Mouse (Mus musculus) kidney, postnatal 14 days (tissue): ENCODE results near the gene Nmrk1.
A peak's percentile ranks its signal among the peaks of the same experiment; 100 is the strongest.

Source experiments
- DNase-seq: peaks from one replicate; pipeline ENCODE4 v3.0.0; 2022; ENCODE audit warnings: mixed read lengths

The Nmrk1 gene

DNA sequence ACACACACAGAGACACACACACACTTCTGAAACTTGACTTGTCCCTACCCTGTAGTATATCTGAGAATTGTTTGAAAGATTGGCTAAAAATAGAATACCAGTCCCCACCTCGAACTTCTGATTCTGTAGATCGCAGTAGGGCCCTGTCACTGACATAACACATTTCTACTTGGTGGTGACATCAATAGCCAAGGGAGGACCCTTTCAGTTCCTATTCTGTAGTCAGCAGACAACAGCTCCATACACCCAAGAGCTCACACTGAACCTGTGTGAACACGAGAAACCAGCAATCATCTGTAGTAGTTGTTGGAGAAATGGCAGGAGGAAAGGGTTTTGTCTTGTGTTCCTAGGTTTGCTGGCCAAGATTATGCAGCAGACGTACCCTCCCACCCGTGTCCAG, 23.2 kb downstream of the Nmrk1 start:
- DNase-seq: no peak

DNA sequence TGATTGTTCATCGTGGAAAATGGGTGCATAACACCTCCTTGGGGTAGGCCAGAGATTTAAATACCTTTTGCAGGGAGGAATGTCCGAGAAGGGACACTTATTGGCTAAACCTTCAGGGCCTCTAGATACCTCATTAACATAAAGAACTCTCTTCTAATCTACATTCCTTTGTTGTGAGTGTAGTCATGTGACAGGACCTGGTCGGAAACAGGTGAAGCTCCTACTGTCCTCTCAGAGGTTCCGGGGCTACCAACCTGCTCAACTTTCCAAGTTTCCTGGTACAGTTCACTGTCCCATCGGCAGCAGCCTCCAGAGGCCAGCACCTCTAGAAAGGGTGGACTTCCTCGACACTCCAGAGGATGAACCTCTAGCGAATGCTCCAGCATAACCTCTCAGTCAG, 24.2 kb downstream of the Nmrk1 start:
- no peak for DNase-seq

DNA sequence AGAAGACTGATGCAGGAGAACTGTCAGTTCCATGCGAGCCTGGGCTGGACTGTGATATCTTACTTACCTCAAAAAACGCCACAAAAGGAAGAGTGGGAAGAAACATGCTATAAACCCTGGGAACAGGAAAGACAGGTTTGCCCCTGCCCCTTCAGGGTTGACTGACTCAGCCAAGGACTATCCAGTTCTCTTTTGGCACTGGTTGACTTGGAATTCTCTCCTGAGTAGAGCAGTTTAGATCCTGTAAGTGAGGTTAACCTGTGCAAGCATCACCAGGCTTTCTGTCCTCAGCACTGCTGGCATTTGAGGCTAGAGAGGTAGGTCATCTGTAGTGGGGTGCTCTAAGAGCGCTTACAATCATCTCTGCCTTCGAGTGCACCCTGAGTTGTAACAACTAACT, 26.7 kb downstream of the Nmrk1 start:
- peak; percentile 17 for DNase-seq

DNA sequence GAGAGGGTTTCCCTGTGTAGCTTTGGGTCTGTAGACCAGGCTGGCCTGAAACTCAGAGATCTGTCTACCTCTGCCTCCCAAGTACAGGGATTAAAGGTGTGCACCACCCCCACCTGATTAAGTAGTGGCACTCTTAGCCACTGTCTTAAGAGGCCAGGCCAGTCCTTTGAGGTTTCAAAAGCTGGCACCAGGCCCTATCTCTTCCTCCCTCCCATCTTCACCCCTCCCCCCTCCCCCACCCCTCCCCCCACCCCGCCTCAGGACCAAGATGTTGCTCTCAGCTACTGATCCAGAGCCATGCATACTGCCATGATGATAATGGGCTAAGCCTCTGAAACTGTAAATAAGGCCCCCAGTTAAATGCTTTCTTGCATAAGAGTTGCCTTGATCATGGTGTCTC, 27.6 kb downstream of the Nmrk1 start:
- DNase-seq: no peak

DNA sequence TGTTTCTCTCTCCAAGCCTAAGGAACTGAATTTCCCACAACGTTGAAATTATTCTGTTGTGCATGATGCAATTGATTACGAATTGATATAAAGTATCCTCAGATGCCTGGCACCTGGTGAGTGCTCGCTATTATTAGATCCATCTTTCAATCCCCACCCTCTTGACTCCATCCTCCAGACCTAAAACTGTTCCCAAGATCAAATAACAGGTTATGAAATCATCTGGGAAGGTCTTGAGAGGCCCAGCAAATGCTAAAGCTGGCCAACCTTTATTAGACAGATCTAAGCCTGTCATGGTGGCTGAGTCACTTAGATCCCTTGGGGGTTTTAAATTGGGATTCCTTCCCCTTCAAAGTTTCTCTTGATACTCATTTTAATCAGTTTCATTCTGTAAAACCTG, 28.7 kb downstream of the Nmrk1 start:
- DNase-seq: no peak

DNA sequence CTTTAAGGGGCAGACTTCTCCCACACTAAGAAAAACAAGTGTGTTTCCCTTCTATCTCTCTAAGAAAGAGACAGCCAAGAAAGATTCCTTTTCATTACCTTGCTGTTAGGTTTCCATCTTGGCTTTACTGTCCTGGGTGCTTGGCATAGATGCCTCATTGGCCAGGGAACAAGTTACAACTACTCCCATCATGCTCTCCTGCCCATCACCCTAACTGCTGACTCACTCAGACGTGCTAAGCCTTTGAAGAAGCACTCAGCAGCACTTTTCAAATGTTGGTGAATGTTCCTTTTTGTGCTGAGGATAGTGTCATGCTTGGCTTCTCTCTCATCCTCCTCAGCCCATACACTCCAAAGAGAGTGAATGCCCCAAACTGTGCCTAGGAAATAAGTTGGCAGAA, 29.9 kb downstream of the Nmrk1 start:
- no peak for DNase-seq

DNA sequence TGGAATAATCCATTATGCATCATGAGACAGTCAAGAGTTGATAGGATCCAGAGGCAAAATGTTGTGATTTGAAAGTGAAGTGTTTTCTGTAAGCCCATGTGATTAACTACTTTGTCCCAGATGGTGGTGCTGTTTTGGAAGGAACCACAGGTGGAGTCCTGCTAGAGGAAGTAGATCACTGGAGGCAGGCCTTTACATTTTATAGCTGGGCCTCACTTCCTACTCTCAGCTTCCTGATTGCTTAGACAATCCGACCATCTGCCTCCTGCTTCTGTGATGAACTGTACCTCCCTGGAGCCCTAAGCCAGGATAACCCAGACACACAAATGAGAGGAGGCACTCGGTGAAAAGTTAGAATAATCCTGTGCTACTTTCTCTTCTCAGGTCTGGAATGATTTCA, 32.2 kb downstream of the Nmrk1 start:
- no peak for DNase-seq

DNA sequence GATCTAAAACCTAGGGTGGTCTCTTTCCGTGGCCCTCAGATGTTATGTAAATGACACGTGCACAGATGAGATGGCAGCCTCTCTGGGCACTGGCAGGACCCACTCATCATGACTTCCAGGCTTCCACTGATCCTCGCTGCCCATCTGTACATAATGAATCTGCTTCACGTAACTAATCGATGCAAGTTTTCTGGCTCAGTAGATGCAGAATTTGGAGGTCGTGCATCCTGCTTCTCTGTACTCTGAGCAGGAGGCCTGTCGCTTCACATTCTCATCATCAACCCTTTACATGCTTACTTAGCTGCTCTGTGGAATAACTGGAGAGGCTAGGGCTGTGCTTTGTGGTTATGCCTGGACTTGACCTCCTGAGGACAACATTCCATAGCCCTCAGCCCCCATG, 35.2 kb downstream of the Nmrk1 start:
- DNase-seq: no peak

DNA sequence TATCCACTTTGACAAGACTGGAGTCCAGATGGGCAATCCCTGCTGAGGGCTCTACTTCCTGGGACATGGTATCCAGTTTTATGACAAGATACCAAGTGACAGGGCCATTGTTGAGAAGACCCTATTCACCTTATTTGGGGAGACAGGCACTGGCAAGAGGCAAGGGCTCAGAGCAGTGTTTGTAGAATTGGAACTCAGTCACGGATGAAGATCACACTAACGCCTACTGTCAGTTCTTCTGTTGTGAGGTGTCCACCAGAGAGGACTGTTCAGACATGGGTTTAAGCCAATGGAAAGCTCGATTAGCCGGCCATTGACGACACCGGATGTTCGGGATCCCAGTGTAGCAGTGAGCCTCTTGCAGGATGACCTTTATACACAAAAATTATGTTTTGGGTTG, 37.8 kb downstream of the Nmrk1 start:
- no peak for DNase-seq

DNA sequence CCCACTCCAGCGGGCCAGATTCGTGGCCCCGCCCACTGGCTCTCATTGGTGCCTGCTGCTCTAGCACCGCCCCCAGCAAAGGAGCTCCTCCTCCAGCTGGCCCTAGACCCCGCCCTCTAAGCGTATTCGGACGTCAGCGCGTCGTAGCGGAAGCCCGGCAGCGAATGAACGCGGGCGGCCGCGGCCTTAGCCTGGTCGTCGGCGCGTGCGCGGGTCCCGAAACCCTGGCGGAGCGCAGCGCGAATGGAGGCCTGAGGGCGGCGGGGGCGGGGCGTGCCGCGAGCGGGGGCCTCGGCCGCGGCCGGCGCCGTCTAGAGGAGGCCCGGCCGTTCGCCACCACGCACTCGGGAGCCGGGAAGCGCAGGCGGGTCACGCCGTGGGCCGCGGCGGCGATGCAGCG, 38.9 kb downstream of the Nmrk1 start, which contains the start of gene Carnmt1:
TSS of gene Carnmt1 (plus strand) at position 157 of the 400 bp plus-strand sequence.
- peak; percentile 99 for DNase-seq

DNA sequence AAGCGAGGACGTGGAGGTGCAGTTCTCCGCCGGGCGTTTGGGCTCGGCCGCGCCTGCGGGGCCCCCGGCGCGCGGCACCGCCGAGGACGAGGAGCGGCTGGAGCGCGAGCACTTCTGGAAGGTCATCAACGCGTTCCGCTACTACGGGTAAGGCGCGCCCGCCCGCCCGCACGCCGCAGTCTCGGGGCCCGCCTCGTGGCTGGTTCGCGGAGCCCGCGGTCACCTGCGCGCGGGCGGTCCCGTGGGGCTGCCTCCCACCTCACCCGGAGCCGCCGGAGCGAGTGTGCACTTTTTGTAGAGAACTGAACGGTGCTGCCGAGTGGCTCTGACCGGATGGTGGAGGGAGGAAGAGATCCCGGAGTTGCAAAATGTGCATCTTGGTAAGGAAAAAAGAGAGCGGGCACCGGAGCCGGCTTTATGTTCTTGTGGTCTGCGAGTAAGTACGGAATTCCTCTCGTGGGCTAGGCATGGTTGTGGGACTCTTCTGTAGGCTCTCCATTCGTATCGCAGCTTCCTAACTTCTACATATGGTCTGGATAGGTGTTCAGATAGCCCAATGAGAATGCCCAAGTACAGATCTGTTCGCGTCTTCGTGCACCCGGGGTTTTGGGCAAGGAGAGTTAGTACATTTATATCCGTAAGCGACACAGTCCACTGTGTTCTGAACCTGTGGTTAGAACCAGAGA, 39.4 kb downstream of the Nmrk1 start:
- DNase-seq: peak; percentile 53

DNA sequence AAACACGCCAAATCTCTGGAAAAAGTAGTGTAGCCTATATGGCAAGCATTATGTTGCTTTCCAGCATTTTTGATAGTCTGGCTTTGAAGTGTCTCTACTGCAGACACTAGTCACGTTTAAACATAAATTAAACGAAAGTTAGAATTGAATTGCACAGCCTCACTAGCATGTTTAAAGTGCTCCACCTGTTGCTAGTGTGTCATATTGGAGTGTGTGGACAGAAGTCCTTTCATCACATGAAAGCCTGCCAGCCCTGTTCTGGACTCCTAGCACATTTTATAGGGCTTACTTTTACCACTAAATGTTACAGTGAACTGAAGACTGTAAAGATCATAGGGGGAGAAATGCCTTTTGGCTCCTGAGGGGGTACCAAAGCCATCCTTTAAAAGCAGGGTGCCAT, 40.7 kb downstream of the Nmrk1 start:
- no peak for DNase-seq

DNA sequence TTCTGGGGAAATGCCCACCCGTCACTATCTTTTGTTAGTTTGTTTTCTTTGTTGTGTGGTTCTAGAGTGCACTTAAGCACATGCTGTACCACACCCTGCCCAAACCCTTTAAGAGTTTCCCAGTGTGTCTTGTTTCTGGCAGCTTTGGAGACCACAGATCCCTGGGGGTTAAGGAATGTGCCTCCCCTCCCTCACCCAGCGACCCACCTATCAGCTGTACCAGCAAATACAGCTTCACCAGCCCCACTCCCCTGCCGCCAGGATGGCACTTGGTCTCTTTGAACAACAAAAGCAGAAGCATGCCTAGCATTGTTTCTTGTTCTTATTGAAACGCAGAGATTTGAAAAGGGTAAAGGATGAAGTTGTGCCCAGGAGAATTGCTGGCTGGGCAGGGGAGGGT, 41.4 kb downstream of the Nmrk1 start:
- DNase-seq: no peak

DNA sequence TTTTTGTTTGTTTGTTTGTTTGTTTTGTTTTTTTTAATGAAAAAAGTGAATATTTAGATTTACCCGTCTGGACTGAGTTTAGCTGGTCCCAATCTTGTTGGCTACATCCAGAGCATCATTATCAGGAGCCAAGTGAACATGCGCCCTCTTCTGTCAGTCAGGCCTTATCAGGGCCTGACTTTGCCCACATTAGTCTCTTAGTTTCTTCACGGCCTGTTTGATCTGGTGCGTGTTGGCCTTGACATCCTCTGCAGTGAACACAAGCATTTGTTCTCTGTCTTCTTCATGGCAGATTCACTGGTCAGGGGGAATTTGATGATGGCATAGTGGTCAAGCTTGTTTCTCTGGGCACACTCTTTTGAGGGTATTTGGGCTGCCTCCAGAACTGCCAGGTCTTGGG, 50.4 kb downstream of the Nmrk1 start:
- no peak for DNase-seq

DNA sequence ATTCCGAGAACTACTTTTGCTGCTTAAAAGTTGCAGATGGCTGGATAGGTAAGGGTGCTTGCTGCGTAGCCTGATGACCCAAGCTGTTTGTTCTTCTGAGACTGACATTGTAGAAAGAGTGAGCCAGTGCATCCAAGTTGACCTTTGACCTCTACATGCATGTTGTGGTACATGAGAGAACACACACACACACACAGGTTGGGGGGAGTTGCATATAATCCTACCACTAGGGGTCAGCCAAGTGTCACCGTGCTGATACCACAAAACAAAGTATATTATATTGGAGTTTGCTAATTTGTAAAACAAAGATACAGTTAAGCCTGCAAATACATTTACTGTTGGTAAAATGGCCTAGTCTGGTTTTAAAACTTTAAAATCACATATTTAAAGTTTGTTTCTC, 55.8 kb downstream of the Nmrk1 start:
- peak; percentile 45 for DNase-seq

DNA sequence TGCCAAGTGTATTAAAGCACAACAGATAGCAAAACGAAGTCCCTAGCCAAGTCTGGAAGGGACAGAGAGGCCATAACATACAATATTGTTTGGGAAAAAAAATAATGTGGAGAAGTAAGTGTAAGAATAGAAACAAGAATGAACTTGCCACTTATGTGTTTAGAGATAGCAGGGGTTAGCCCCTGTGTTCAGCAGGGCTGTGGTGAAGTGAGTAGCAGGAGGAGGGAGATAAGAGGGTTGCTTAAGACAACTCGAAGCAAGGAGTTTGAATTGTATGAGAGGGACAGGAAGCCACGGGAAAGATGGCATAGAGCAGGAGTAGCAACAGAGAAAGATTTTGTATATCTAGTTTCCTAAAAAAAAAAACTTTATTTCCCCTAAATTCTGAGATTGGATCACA, 60.4 kb downstream of the Nmrk1 start:
- no peak for DNase-seq

DNA sequence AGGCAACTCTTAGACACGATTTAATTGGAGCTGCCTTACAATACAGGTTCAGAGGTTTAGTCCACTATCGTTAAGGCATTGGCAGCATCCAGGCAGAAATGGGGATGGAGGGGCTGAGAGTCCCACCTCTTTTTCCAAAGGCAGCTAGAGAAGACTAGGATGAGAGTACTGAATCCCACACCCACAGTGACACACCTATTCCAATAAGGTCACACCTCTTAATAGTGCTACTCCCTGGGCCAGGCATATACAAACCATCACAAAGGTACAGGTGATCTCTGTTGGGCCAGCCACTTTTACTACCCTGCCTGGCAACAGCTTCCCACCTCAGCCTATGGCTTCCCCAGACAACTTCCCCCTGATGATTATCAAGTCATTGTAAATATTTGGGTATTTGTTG, 61.0 kb downstream of the Nmrk1 start:
- DNase-seq: no peak

DNA sequence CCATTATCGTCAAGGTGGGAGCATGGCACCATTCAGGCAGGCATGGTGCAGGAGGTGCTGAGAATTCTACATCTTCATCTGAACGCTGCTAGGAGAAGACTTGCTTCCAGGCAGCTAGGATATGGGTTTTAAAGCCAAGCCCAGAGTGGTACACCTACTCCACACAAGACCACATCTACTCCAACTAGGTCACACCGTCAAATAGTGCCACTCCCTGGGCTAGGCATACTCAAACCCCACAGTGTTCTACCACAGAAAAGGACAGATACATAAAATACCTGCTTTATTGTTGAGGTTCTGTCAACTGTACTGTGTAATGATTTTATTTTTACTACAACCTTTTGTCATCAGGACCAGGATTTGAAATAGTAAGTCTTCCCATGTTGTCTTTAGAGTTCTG, 63.4 kb downstream of the Nmrk1 start:
- no peak for DNase-seq

DNA sequence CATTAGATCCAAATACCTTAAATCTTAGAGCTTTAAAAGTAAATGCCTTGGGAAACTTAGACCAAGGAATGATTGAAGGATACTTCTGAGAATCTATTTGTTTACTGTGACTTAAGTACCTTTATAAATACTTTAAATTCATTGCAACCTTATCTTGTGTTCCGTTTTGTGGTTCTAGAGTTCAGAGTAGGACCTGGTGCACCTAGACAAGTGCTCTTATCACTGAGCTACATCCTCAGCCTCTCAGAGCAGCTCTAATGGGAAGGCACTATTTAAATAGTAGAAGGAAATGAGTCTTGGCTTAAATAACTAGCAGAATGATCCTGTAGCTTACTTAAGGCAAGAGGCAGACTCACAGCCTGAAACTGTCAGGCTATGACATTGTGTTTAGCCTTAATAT, 63.8 kb downstream of the Nmrk1 start:
- no peak for DNase-seq
